Mouse (Mus musculus) intestine, embryonic 15.5 days (tissue): ENCODE data around the gene Nop16. TPM values are rescaled to one million over a fixed set of nuclear protein-coding genes. Genes with fewer than 3 reads are reported as not detected.

Experiments used
- ATAC-seq: fragments of 200-750 bp; cut with Nextera tagmentation; 2 replicates; pipeline ENCODE4 v1.8.0; 2017; ENCODE audit warnings: moderate TSS enrichment, moderate library complexity
- H3K27ac ChIP-seq: fragments of 300-500 bp; sonication (generic); 2 replicates; pipeline ENCODE4 v1.5.1; 2015; ENCODE audit warnings: mild to moderate bottlenecking, inconsistent platforms
- H3K27me3 ChIP-seq: fragments of 300-500 bp; sonication (generic); replicated peaks from 2 replicates; pipeline ENCODE4 v1.6.1; 2015; ENCODE audit warnings: inconsistent platforms
- H3K36me3 ChIP-seq: fragments of 300-500 bp; sonication (generic); 2 replicates; pipeline ENCODE4 v1.6.1; 2015; ENCODE audit warnings: inconsistent platforms
- H3K4me1 ChIP-seq: fragments of 300-500 bp; sonication (generic); replicated peaks from 2 replicates; pipeline ENCODE4 v1.6.1; 2015; ENCODE audit warnings: inconsistent platforms
- H3K4me2 ChIP-seq: fragments of 300-500 bp; sonication (generic); replicated peaks from 2 replicates; pipeline ENCODE4 v1.6.1; 2015; ENCODE audit warnings: mild to moderate bottlenecking, inconsistent platforms
- H3K4me3 ChIP-seq: fragments of 300-500 bp; sonication (generic); replicated peaks from 2 replicates; pipeline ENCODE4 v1.5.1; 2015; ENCODE audit warnings: inconsistent platforms
- H3K9ac ChIP-seq: fragments of 300-500 bp; sonication (generic); 2 replicates; pipeline ENCODE4 v1.6.1; 2015; ENCODE audit warnings: inconsistent platforms
- H3K9me3 ChIP-seq: fragments of 300-500 bp; sonication (generic); 2 replicates; pipeline ENCODE4 v1.6.1; 2016; ENCODE audit warnings: inconsistent platforms
- WGBS: fragments of 180-500 bp; shearing (Covaris S2); methylation state at CpG from one replicate; pipeline ENCODE4 v1.1.7; 2015; 5-methylcytosine and 5-hydroxymethylcytosine counted together
- polyA plus RNA-seq: library from polyadenylated mRNA; unstranded; fragments of >200 nt; fragmentation: Nextera tagmentation; extraction: Ambion mirVana; gene quantifications from 2 replicates; pipeline ENCODE4 v1.2.1, GENCODE M21; 2015

Nop16 gene
- polyA plus RNA-seq, 1 experiment from 2014 or later = 86.1 TPM

DNA sequence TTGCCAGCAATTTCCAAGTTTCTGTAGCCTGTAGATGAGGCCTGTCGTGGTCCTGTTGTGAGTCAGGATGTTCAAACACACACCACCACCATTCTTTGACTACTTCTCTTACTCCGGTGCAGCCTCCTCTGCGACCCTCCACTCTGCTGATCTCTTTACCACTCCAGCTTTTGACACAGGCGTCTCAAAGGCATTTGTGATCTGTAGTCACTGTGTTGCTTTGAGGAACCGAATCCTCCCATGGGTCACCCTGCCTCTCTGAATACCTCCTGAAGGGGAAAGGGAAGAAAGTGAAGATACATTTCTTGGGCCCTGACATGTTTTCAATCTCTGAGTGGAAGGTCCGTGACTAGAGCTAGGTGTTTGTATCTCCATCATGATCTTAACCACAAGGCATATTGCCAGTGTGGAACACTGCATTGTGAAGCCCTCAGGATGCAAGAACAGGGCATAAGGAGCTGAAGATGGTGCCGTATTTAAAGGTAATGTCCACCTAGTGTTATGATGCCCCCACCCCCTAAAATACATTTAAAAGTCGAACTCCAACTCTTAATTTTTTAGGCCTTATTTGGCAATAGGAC is 2.0 kb upstream of the Nop16 start:
- Histone ChIP-seq H3K36me3 (0 out of 2 replicates have a peak, but pooled peaks cover 3% of the 10 kb centered on the region), H3K27me3 (no peaks in the 10 kb centered on the region), H3K4me1 (peaks cover 15% of the 10 kb centered on the region), H3K4me3 (no peak overlapping the region), H3K4me2 (0 out of 2 replicates have a peak overlapping the region, but pooled peaks have one; percentile 5), H3K9me3 (no peaks in the 10 kb centered on the region), H3K27ac (no peak overlapping the region), H3K9ac (no peak overlapping the region)
- 85% methylated on average over 8 of the region's 8 CpGs for WGBS
- ATAC-seq = no peak

- Histone ChIP-seq H3K9ac (peak overlapping the region; percentile 71), H3K4me1 (peaks cover 8% of the 10 kb centered on the region), H3K27ac (peak overlapping the region; percentile 51; the same call in 1 of the 2 replicates), H3K36me3 (0 out of 2 replicates have a peak, but pooled peaks cover 11% of the 10 kb centered on the region), H3K9me3 (no peaks in the 10 kb centered on the region), H3K27me3 (no peaks in the 10 kb centered on the region), H3K4me2 (peak overlapping the region; percentile 62), H3K4me3 (peak overlapping the region; percentile 91)
- WGBS = 1% methylated on average over 24 of the region's 24 CpGs
- peak; percentile 48 for ATAC-seq
Observed at GRCm38 (mm10) chr13:54589414-54589995, 385 bp downstream of the Nop16 start.

GRCm38 (mm10) chr13:54585831-54586230 is 4.1 kb downstream of the Nop16 start:
- Histone ChIP-seq H3K36me3 (peaks cover 27% of the 10 kb centered on the region), H3K9ac (no peak overlapping the region), H3K4me3 (no peak overlapping the region)

GRCm38 (mm10) chr13:54582860-54583259 is 7.0 kb downstream of the Nop16 start:
- Histone ChIP-seq H3K9me3 (no peaks in the 10 kb centered on the region), H3K27ac (no peak overlapping the region), H3K4me3 (no peak overlapping the region), H3K36me3 (peaks cover 35% of the 10 kb centered on the region), H3K4me1 (peaks cover 10% of the 10 kb centered on the region; the same call in 1 of the 2 replicates), H3K9ac (no peak overlapping the region), H3K27me3 (no peaks in the 10 kb centered on the region), H3K4me2 (no peak overlapping the region)
- WGBS = 67% methylated on average over 5 of the region's 5 CpGs
- peak; percentile 37; the same call in 1 of the 2 replicates for ATAC-seq

More at GRCm38 (mm10) chr13:54585831-54586230, 4.1 kb downstream of the Nop16 start:
- Histone ChIP-seq H3K4me1 (peaks cover 9% of the 10 kb centered on the region; the same call in 1 of the 2 replicates), H3K27ac (no peak overlapping the region), H3K4me2 (no peak overlapping the region), H3K9me3 (no peaks in the 10 kb centered on the region), H3K27me3 (no peaks in the 10 kb centered on the region)
- no peak for ATAC-seq
- WGBS = 90% methylated on average over 11 of the region's 11 CpGs

DNA sequence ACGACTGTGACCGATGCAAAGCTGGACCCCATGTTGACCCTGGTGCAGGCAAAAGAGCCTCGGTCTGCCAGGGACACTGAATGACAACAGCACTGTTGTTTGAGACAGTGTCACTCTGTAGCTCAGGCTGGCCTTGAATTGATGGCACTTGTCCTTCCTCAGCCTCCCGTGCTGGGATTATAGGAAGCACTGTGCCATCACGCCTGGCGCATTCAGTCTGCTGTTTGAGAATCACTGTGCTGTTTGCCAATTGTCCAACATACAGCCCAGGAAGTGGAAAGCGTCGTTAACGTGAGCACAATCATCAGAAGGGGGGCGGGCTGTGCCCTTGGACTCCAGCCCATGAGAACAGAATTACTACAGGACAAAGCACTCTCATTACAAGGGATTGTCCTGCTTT is 7.8 kb downstream of the Nop16 start:
- ATAC-seq = 0 out of 2 replicates have a peak, but pooled peaks have one; percentile 15
- Histone ChIP-seq H3K27me3 (no peaks in the 10 kb centered on the region), H3K4me1 (peaks cover 10% of the 10 kb centered on the region; the same call in 1 of the 2 replicates), H3K36me3 (peaks cover 35% of the 10 kb centered on the region), H3K9ac (no peak overlapping the region), H3K27ac (no peak overlapping the region), H3K4me2 (no peak overlapping the region), H3K9me3 (no peaks in the 10 kb centered on the region), H3K4me3 (no peak overlapping the region)
- WGBS = 64% methylated on average over 10 of the region's 10 CpGs

GRCm38 (mm10) chr13:54581385-54581784 is 8.5 kb downstream of the Nop16 start:
- no peak overlapping the region for H3K4me2 ChIP-seq
- H3K27ac ChIP-seq = no peak overlapping the region
- no peak overlapping the region for H3K4me3 ChIP-seq
- 60% methylated on average over 2 of the region's 2 CpGs for WGBS
- H3K36me3 ChIP-seq = peaks cover 35% of the 10 kb centered on the region
- no peaks in the 10 kb centered on the region for H3K9me3 ChIP-seq
- H3K9ac ChIP-seq = no peak overlapping the region
- H3K27me3 ChIP-seq = no peaks in the 10 kb centered on the region
- H3K4me1 ChIP-seq = peaks cover 10% of the 10 kb centered on the region; the same call in 1 of the 2 replicates
- ATAC-seq = no peak

- no peak overlapping the region for H3K9ac ChIP-seq
- 82% methylated on average over 21 of the region's 21 CpGs for WGBS
- no peak for ATAC-seq
- no peaks in the 10 kb centered on the region for H3K9me3 ChIP-seq
- no peaks in the 10 kb centered on the region for H3K27me3 ChIP-seq
- no peak overlapping the region for H3K4me3 ChIP-seq
- peaks cover 18% of the 10 kb centered on the region for H3K36me3 ChIP-seq
- H3K27ac ChIP-seq = no peak overlapping the region
- H3K4me1 ChIP-seq = peaks cover 16% of the 10 kb centered on the region
- H3K4me2 ChIP-seq = no peak overlapping the region
Observed at GRCm38 (mm10) chr13:54577652-54578507, 12.0 kb downstream of the Nop16 start.

- peak overlapping the region; percentile 90 for H3K4me2 ChIP-seq
- H3K36me3 ChIP-seq = peaks cover 11% of the 10 kb centered on the region; the same call in 1 of the 2 replicates
- ATAC-seq = peak; percentile 34
- H3K9ac ChIP-seq = peak overlapping the region; percentile 96
- H3K4me3 ChIP-seq = peak overlapping the region; percentile 99
- H3K27me3 ChIP-seq = no peaks in the 10 kb centered on the region
- 1% methylated on average over 19 of the region's 19 CpGs for WGBS
- no peaks in the 10 kb centered on the region for H3K9me3 ChIP-seq
- H3K4me1 ChIP-seq = peaks cover 6% of the 10 kb centered on the region
- H3K27ac ChIP-seq = peak overlapping the region; percentile 85; the same call in 1 of the 2 replicates
Observed at GRCm38 (mm10) chr13:54575489-54575888, 14.4 kb downstream of the Nop16 start.

DNA sequence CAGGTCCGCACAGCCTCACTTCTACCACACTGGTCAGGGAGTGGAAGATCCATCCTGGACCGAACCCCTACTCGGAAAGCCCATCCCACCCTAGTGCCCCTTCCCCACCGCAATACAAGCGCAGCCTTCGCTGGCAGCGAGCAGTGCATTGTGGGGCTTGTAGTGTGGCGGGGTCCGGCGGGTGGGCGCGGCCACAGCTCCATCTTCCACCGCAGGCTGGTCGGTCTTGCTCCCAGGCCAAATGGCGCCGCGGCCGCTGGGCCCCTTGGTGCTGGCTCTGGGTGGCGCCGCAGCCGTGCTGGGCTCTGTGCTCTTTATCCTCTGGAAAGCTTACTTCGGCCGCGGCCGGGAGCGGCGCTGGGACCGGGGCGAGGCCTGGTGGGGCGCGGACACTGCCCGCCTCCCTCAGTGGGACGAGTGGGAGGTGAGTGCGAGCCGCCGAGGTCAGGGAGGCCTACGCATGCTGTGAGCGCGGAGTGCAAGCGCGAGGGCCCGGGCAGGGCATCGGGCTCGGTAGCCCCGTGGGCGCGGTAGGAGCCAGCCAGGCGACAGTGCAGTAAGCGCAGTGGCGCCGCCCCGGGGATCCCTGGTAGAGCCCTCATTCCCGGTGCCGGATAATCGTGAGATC is 14.9 kb downstream of the Nop16 start, which contains the start of gene Arl10:
Gene Arl10 (plus strand): TSS at position 162 of the 628 bp plus-strand sequence.
- Histone ChIP-seq H3K4me1 (peaks cover 6% of the 10 kb centered on the region), H3K27me3 (no peaks in the 10 kb centered on the region), H3K27ac (peak within 1 kb of the TSS; percentile 85), H3K36me3 (peaks cover 11% of the 10 kb centered on the region; the same call in 1 of the 2 replicates), H3K9me3 (no peaks in the 10 kb centered on the region), H3K4me3 (peak within 1 kb of the TSS; percentile 99), H3K9ac (peak within 1 kb of the TSS; percentile 96), H3K4me2 (peak within 1 kb of the TSS; percentile 90)
- peak; percentile 92 for ATAC-seq
- under 1% methylated on average over 55 of the region's 55 CpGs for WGBS

DNA sequence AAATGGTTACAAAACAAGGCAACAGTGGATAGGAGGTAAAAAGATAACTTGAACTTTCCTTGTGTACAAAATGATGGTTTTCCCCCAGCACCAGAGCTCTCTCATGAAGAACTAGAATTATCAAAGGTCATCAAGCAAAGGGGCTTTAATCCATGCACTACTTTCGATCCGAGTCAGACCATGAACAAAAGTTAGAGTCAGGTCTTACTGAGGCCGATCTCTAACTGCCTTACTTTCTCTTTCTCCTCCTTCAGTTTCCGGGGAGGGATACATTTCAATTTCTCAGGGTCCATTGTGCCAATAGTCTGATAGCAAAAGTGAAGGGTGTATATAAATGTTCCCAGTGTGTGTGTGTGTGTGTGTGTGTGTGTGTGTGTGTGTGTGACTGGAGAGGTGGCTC is 17.3 kb downstream of the Nop16 start:
- WGBS = 80% methylated on average over 4 of the region's 4 CpGs
- H3K36me3 ChIP-seq = no peaks in the 10 kb centered on the region
- no peaks in the 10 kb centered on the region for H3K27me3 ChIP-seq
- no peak overlapping the region for H3K27ac ChIP-seq
- no peak overlapping the region for H3K9ac ChIP-seq
- peaks cover 6% of the 10 kb centered on the region for H3K4me1 ChIP-seq
- H3K9me3 ChIP-seq = no peaks in the 10 kb centered on the region
- H3K4me2 ChIP-seq = no peak overlapping the region
- no peak overlapping the region for H3K4me3 ChIP-seq
- no peak for ATAC-seq

GRCm38 (mm10) chr13:54571637-54572036 is 18.3 kb downstream of the Nop16 start:
- no peak for ATAC-seq
- H3K9ac ChIP-seq = no peak overlapping the region
- H3K4me3 ChIP-seq = no peak overlapping the region
- H3K36me3 ChIP-seq = no peaks in the 10 kb centered on the region
- H3K4me1 ChIP-seq = peaks cover 6% of the 10 kb centered on the region
- no peaks in the 10 kb centered on the region for H3K27me3 ChIP-seq
- no peak overlapping the region for H3K27ac ChIP-seq
- H3K4me2 ChIP-seq = no peak overlapping the region
- WGBS = 42% methylated on average over 2 of the region's 2 CpGs
- no peaks in the 10 kb centered on the region for H3K9me3 ChIP-seq
